Mouse (Mus musculus) cerebral cortex, adult 2 months (tissue): ENCODE data around the gene Ppp1r9a.

ENCODE experiments used
- WGBS: fragments of 180-500 bp; shearing (Covaris S2); methylation state at CpG from one replicate; pipeline ENCODE4 v1.1.7; 2018; 5-methylcytosine and 5-hydroxymethylcytosine counted together

Gene Ppp1r9a

DNA sequence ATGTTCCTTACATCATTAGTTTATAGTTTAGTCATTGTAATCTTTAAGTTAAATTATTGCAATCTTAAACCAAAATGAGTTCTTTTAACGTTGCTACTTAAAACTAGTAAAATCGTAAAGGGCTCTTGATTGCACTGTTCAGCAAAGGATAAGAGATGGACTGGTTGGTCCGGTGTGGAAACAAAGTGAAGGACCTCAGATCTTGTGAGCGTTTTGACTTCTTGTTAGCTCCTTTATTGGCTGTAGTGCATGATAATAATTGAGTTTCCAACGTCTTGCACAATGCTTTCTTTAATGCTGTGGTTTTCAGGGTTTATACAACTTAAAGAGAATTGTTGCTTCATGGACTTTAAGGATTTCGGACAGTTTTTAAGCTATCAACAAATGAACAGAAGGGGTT lies 259.3 kb downstream of the Ppp1r9a start:
- WGBS, result 92% methylated on average over 6 of the region's 6 CpGs

DNA sequence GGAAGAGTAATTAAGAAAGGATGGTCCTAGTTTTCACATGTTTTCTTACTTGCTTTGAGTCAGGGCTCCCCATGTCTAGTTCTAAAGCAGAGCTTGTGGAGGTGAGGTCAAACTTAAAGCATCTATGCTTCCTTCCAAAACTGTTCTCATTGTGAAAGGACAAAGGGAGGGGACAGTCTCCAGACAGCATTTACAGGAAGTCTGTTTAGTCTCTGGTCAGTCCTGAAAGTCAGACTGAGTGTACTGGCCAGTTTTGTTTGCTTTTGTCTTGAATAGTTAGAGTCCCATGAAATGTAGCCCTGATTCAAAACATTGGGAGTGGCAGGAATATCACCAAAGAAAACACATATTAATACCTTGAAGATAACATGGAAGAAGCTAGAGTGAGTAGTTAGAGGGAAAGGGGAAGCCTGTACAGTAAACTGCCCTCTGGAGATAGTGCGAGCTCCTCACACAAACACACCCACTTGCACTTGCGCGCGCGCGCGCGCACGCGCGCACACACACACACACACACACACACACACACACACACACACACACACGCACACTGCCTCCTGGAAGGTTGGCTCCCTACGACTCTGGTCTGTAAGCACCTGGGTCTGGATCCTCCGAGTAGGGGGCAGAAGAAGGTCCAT lies 260.9 kb downstream of the Ppp1r9a start:
- whole genome bisulfite sequencing, result 95% methylated on average over 14 of the region's 14 CpGs

DNA sequence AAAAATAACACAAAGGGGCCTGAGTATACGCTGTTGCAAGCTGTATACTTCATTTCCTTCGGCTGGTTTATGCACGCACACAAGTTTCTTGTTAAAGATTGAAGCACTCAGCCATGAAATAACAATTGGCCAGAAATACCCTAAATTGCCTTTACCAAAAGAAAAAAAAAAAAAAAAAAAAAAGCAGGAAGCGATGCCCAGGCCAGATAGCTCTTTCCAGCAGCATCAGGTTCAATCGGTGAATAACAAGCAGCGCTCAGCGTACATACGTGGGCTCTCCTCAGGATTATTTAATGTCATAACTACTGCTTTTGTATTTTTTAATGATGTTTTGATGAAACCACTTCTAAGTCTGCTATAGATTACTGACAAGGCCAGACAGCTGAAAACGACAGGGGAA lies 262.1 kb downstream of the Ppp1r9a start:
- WGBS, result 77% methylated on average over 9 of the region's 9 CpGs

DNA sequence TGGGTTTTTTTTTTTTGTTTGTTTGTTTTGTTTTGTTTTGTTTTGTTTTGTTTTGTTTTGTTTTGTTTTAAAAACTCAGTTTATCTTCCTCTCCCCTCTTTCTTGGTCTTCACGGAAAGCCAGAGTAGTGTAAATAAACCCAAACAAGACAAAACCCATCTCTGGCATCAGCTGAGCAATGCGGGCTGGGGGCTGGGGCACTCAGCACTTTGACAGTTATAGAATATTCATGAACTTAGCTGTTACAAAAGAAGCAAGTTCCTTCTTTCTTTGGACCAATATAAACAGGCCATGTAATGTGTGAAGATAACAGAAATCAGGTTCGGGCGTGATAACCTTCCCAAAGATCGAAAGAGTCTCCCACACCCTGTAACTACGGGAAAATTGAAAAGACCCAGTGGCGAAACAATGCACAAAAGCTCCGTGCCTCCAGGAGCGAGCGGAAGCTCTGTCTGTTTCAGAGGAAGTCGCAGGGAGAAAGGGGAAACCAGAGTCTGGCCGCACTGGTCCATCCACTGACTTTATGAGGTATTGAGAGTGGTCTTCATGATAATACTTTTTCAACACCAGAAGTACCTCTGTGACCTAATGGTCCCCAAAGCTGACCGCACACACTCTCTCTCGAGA lies 264.4 kb downstream of the Ppp1r9a start:
- 38% methylated on average over 14 of the region's 14 CpGs for WGBS

DNA sequence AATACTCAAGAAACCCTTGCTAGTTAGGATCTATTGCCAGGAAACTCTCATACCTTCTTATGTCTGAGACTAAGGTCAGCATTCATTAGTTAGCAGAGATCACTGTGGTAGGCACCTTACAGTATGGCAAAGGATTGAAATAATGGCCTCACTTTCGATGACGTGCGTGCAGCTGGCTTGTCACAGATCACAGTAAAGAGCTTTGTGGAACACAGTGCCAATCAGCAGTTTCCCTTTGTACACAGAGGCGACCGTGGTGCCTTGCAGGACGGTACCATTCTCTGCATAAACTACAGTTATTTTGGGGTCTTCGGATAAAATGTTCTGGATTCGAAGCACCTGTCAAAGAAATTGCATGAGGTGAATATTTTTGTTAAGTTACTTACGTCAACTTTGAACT lies 265.4 kb downstream of the Ppp1r9a start:
- WGBS, result 60% methylated on average over 9 of the region's 9 CpGs

- 92% methylated on average over 4 of the region's 4 CpGs for WGBS
These were observed 268.7 kb downstream of the Ppp1r9a start for GRCm38 (mm10) chr6:5171418-5171817.

DNA sequence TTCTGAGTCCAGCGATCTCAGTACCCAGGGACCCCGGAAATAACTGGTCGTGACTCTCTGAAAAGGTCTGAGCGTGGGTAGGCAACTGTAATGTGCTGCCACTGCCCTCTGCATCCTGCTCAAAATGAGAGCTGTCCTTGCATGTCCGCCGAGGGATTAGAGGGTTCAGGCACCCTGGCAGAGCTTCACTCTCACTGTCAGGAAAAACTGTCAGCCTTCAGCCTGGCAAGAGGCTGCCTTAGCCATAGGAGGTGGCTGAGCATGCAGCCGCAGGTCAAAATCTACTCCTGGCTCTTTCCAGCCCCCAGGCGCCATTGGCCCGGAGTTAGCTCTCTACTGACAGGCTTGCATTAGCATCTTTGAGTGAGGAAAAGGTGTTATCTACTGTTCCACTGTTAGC lies 269.9 kb downstream of the Ppp1r9a start:
- 83% methylated on average over 9 of the region's 9 CpGs for WGBS

DNA sequence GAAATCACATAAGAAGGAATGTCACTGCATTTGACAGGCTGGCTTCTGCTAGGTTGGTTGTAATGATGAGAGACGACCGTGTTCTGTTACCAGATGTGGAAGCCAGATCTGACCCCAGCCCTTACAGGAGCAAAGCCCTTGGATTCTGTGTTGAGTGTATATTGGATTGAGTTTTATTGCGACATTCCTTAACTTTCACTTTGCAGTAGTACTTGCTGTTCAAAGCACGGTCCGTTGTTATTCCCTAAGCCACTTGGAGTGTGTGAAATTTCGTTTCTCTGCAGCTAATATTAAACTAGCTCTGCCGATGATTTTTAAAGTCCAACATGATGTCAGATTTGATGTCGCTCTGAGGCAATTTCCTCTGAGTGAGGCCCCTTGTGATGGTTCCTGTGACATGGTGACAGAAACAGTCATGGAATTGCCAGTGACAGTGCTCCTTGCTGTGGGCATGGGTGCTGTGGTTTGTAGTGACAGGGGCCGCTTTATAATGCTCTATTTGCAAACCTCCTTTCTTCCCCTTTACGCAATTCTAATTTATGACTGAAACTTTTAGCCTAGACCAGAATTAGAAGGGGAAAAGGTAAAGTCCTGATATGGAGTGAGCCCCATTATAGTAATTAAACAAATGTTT lies 271.6 kb downstream of the Ppp1r9a start:
- WGBS, result 93% methylated on average over 10 of the region's 10 CpGs

- WGBS, result 27% methylated on average over 19 of the region's 19 CpGs
These were observed 275.5 kb downstream of the Ppp1r9a start for GRCm38 (mm10) chr6:5177967-5178891.

GRCm38 (mm10) chr6:5179189-5179588 lies 276.5 kb downstream of the Ppp1r9a start:
- WGBS, result 91% methylated on average over 6 of the region's 6 CpGs

GRCm38 (mm10) chr6:5180645-5181044 lies 277.9 kb downstream of the Ppp1r9a start:
- 84% methylated on average over 5 of the region's 5 CpGs for WGBS

DNA sequence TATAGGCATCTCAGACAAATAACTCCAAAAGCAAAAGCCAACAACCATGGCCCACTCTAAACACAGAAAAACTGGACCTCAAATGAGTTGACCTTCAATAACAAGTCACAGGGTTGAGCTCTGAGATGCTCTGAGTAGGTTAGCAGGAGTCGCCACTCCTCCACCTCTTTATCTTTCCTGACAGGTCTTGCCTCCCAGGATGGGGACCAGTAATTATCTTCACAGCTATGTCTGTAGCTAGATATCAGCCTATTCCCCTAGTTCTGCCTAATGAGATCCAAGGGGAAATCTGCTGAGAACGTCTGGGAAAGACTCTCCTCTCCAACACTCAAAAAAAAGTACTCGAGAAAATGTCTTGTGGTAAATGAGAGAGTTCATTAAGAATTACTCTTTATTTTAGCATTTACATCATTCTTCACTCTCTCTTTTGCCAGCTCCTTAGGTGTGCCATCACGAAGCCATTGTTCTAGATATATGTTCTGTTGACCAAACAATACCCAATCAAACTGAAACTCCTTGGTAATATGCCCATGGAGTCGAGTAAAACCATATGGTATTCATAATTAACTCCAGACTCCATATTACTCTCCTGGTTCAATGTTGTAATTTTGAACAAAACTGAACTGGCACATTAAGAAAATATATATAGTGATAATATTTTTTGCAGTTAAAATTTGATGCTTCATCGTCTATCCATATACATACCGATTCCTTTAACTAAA lies 283.7 kb downstream of the Ppp1r9a start:
- WGBS, result 80% methylated on average over 7 of the region's 7 CpGs

- WGBS, result 88% methylated on average over 6 of the region's 6 CpGs
These were observed 284.9 kb downstream of the Ppp1r9a start for GRCm38 (mm10) chr6:5187586-5187985.

GRCm38 (mm10) chr6:5188036-5188435 lies 285.3 kb downstream of the Ppp1r9a start:
- 88% methylated on average over 5 of the region's 5 CpGs for WGBS

DNA sequence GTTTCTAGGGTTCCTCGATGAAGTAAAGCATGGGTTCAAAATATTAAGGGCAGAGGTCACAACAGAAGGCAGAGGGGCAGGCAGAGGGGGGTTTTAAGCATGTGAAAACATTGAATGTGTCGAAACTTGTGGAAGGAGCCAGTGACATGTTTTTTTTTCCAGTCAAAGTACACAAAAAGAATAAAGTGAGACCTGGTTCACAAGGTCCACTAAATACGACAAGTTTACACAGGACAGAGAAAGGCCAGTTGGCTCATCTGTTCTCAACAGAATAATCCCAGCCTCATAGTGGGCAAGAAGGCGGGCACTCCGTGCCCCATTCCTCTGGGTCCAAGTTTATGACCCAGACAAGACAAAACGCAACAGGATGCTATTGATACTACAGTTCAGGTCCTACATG lies 286.2 kb downstream of the Ppp1r9a start:
- 85% methylated on average over 6 of the region's 6 CpGs for WGBS

DNA sequence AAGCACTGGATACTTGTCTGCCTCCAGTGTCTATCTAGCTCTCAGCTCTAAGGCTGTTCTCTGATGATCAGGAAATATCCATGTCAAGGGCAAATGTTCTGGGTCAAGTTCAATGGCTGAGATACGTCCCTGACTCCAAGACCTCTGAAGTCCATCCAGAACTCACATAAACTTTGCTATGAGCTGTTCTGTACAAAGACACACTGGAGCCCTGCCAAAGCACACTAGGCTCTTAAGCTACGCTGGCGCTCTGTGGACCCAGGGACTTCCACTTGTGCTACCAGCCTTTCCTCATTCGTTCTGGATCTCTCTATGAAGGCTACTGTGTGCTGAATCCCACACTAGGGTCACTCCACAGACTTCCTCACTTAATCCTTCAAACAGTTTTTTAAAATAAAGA lies 286.8 kb downstream of the Ppp1r9a start:
- 63% methylated on average over 4 of the region's 4 CpGs for WGBS

GRCm38 (mm10) chr6:5190761-5191160 lies 288.0 kb downstream of the Ppp1r9a start:
- 91% methylated on average over 4 of the region's 4 CpGs for WGBS

GRCm38 (mm10) chr6:5193693-5194092 lies 291.0 kb downstream of the Ppp1r9a start, which contains the start of gene Pon1:
Gene Pon1, minus strand, starts transcription at chr6:5193946.
- 71% methylated on average over 5 of the region's 5 CpGs for WGBS

DNA sequence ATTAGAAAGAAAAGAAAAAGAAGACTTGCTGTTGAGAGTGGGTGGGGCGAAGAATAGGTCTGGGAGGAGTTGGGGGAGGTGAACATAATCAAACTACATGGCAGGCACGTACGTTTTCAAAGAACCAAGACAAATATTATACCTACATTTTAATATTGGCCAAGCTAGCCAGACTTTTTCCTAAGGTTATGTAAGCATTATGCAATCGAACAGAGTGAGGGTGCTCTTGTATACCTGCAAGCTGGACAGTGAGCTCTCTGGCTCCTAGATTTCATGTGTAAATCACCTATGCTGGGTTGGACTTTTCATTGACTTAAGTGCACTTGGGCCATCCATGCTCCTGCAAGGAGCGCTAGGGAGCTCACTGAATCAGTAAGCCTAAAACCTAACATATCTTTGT lies 295.9 kb downstream of the Ppp1r9a start:
- 94% methylated on average over 5 of the region's 5 CpGs for WGBS

DNA sequence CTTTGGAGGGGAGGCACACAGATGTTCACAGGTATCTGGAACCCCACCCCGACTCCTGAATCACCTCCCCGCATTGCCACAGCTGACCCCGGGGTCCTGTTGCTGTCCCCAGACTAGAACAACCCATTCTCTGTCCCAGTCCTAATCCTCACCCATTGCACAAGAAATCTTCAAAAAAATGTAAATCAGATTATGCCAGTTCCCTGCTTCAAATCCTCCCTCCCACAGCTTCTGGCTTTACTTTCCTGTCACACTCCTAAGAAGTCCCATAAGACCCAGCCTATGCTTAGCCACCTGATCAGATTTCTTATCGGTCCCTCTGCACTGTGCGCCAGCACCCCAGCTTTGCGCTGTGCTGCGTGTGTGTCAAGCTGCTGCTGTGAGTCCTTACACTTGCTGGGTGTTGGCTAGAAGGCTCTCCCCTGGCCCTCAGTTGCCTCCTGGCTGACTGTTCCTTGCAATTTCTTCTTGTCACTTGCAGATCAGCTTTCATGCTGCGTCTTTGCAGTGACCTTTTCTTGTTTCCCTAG lies 296.7 kb downstream of the Ppp1r9a start:
- 91% methylated on average over 8 of the region's 8 CpGs for WGBS

- WGBS, result 91% methylated on average over 3 of the region's 3 CpGs
These were observed 297.2 kb downstream of the Ppp1r9a start for GRCm38 (mm10) chr6:5199916-5200315.
